Mouse (Mus musculus) kidney, adult 18-20 months (tissue): Measurements from ENCODE around the gene Gm9736.
"Not testable (repeated sequence)": the region's sequence is repeated elsewhere in the genome, so short reads cannot be mapped to it uniquely, and the experiment has no call there.

Experiments
- DNase-seq: peaks from one replicate; pipeline ENCODE4 v3.0.0; 2021

Gm9736 gene

GRCm38 (mm10) chr10:77751254-77751653 lies at the start of gene Gm9736:
Gene Gm9736 (minus strand): TSS chr10:77751354.
- DNase-seq: not testable (repeated sequence)

GRCm38 (mm10) chr10:77798921-77799508 lies 47.9 kb upstream of the Gm9736 start, which contains the start of gene Gm19668:
Gene Gm19668 (minus strand): TSS chr10:77799133.
- DNase-seq: no peak

- DNase-seq: not testable (repeated sequence)
Measured at GRCm38 (mm10) chr10:77798164-77798920, 47.2 kb upstream of the Gm9736 start.

GRCm38 (mm10) chr10:77797677-77798076 lies 46.5 kb upstream of the Gm9736 start:
- no peak for DNase-seq

- no peak for DNase-seq
Measured at GRCm38 (mm10) chr10:77794976-77795375, 43.8 kb upstream of the Gm9736 start, which contains the start of gene Gm9639. Gene Gm9639 (minus strand): TSS chr10:77795076.

- no peak for DNase-seq
Measured at GRCm38 (mm10) chr10:77788621-77789020, 37.5 kb upstream of the Gm9736 start.

- not testable (repeated sequence) for DNase-seq
Measured at GRCm38 (mm10) chr10:77787876-77788275, 36.7 kb upstream of the Gm9736 start, which contains the start of gene Gm7137. Gene Gm7137 (minus strand): TSS chr10:77788200.

GRCm38 (mm10) chr10:77783396-77783795 lies 32.2 kb upstream of the Gm9736 start:
- DNase-seq: not testable (repeated sequence)

- not testable (repeated sequence) for DNase-seq
Measured at GRCm38 (mm10) chr10:77782442-77782841, 31.3 kb upstream of the Gm9736 start, which contains the start of gene Gm3250. Gene Gm3250 (minus strand): TSS chr10:77782542.

GRCm38 (mm10) chr10:77776844-77777243 lies 25.7 kb upstream of the Gm9736 start, which contains the start of gene Gm7138:
Gene Gm7138 (minus strand): TSS chr10:77776944.
- not testable (repeated sequence) for DNase-seq

GRCm38 (mm10) chr10:77772142-77772541 lies 21.0 kb upstream of the Gm9736 start:
- DNase-seq: not testable (repeated sequence)

GRCm38 (mm10) chr10:77771225-77771624 lies 20.1 kb upstream of the Gm9736 start, which contains the start of gene Gm3238:
Gene Gm3238 (minus strand): TSS chr10:77771325.
- not testable (repeated sequence) for DNase-seq

GRCm38 (mm10) chr10:77769727-77770126 lies 18.6 kb upstream of the Gm9736 start:
- DNase-seq: no peak

GRCm38 (mm10) chr10:77759582-77759981 lies 8.4 kb upstream of the Gm9736 start, which contains the start of gene Gm3233:
Gene Gm3233 (minus strand): TSS chr10:77759682.
- DNase-seq: not testable (repeated sequence)

- no peak for DNase-seq
Measured at GRCm38 (mm10) chr10:77753448-77753847, 2.3 kb upstream of the Gm9736 start.

- not testable (repeated sequence) for DNase-seq
Measured at GRCm38 (mm10) chr10:77752312-77752711, 1.2 kb upstream of the Gm9736 start.

GRCm38 (mm10) chr10:77750686-77751085 lies 468 bp downstream of the Gm9736 start:
- not testable (repeated sequence) for DNase-seq

- not testable (repeated sequence) for DNase-seq
Measured at GRCm38 (mm10) chr10:77741924-77742688, 9.0 kb downstream of the Gm9736 start, which contains the start of gene Gm18596. Gene Gm18596 (minus strand): TSS chr10:77742638.

- no peak for DNase-seq
Measured at GRCm38 (mm10) chr10:77738929-77739328, 12.2 kb downstream of the Gm9736 start.

GRCm38 (mm10) chr10:77735928-77736327 lies 15.2 kb downstream of the Gm9736 start:
- DNase-seq: no peak

GRCm38 (mm10) chr10:77729241-77729640 lies 21.9 kb downstream of the Gm9736 start:
- DNase-seq: peak; percentile 5

- DNase-seq: no peak
Measured at GRCm38 (mm10) chr10:77728280-77728679, 22.9 kb downstream of the Gm9736 start.

- no peak for DNase-seq
Measured at GRCm38 (mm10) chr10:77726186-77726585, 25.0 kb downstream of the Gm9736 start, which contains the start of gene Gm10100. Gene Gm10100 (plus strand): TSS chr10:77726486.
